Mouse (Mus musculus): Measurements from ENCODE around the gene 1700042G07Rik. TPM values are rescaled to one million over a fixed set of nuclear protein-coding genes. Genes with fewer than 3 reads are reported as not detected.

1700042G07Rik gene
- total RNA-seq, 2 experiments from 2014 or later = not detected

DNA sequence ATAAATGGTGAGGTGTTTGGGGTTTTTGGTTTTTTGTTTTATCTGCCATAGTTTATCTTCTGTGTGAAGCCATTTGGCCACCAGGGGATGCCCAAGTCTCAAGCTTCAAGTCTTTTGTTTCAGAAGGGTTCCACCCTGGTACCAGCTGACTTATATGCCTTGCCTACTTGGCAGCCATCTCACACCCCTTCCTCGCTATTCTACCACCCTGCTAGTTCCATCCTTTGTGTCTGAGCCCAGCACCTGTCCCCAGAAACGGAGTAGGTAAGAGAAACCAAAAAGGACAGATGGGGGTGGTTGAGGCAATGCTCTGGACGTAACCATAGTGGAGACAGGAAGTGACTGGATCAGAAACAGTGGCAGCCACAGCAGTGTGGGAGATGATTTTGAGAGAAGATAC lies 13.3 kb upstream of the 1700042G07Rik start:
- ATAC-seq (replicated peaks; ENCODE audit: low FRiP score, poor library complexity, severe bottlenecking) = no peak

DNA sequence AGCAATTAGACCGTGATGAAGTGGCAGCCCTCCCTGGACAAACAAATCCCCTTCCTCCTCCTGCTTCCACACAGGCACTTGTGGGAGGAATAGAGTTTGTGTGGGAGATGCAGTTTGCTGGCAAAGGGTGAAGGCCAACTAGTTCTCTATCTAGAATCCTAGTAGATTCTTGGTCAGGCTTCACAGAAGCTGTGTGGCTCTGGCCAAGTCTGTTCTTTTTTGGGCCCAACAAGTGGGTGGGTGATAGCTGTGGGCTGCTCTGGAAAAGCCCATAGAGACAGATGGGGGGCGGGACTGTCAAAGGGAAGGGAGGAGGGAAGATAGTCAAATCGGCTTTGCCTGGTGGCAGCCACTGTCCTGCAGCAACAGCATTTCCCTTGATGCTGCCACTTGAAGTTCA lies 12.4 kb upstream of the 1700042G07Rik start:
- ATAC-seq (replicated peaks; ENCODE audit: low FRiP score, poor library complexity, severe bottlenecking) = no peak

DNA sequence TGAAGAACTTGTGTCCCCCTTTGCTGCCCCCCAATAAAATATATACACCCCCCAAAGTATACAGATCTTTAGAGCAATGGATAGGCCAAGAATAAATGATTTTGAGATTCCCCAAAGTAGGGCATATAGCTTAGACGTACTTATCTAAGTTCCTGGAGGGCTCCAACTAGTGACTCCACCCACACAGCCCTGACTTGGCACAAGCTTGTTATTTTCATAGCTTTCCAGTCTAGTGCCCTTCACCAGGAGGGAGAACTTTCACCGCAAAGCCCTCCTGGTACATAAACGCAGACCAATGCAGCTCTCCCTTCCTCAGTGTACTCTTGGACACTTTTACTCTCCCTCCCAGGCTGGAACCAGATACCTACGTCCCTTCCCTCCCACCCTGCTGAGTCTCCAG lies 11.0 kb upstream of the 1700042G07Rik start:
- 0 out of 2 replicates have a peak, but pooled peaks have one; percentile 56 for ATAC-seq (replicated peaks; ENCODE audit: low FRiP score, poor library complexity, severe bottlenecking)

DNA sequence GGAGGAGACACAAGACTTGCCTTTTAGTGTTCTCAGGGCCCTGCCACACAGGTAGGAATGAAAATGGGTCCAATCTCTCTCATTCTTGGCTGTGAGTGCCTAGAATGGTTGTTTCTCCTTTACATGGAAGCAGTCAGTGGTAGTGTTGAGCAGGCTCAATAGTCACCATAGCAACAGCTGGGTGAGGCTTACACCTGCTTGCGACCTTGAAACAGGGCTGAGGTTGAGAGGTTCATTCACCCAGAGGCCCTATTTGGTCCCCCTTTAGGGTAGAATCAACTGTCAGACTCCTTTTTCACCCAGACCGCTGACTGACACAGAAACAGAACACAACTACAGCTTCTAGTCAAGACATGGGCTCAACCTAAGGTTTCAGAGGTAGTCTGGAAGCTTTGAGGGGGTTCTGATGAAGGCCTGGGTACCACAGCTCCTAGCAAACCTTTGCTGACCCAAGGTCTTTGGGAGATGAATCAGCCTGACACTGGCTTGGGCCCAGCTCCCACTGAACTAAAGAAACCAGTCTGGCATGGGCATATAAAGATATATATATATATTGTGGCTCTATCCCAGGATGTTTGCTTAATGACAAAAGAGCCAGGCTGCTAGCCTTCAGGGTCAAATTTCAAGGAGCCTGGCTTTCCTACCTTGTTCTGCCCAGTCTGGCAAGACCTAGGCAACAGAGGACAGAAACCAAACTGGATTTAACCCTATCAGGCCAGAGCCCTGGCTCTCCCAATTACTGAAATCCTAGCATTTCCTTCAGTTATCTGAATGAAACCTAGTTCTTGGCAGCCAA lies 8.2 kb upstream of the 1700042G07Rik start:
- ATAC-seq (replicated peaks; ENCODE audit: low FRiP score, poor library complexity, severe bottlenecking) = no peak

DNA sequence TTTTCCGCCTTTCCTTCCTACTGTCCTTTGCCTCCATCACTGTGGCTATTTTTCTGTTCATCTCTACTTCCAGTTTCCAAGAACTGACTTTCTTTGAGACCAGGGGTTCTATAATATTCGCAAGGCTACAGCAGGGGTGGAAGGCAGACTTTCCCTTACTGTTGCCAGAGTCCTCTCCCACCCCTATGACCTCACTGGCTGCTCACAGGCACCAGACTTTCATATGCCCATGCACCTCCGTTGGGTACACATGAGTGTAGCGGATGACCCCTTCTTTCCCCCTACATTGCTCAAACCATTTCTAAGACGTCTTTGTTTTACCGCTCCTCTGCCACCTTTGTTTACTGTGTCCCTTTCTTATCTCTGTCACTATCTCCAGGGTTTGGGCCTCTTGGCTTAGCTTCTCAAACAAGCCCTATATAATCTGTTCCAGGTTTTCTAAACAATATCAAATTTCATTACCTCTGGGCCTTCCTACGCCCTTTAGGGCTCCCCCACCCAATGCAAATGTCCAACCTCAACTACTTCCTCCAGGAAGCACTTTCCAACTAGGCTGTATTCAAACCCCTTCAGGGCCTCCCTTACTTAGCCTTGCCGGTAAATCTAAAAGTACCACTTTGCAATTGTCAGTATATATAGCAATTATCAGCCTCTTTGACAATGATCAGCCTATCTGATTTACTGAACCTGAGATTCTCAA lies 7.3 kb upstream of the 1700042G07Rik start:
- ATAC-seq (replicated peaks; ENCODE audit: low FRiP score, poor library complexity, severe bottlenecking) = no peak

DNA sequence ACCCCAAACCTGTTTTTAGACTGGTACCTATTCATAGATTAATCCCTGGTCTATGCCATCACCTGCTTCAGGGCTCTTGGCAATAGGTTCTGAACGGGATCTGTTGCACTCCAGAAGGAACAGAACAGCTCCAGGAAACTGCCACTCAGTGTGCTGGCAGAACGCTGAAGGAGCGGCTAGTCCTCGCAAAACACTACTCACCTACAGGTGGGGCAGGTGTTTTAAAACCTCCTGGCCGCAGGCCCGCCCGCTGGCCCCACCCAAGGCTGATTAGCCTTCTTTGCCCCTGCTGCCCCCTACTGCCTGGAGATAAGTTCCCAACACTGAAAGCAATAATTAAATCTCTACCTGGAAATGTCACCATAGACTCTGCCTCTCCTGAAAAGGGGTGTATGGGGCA lies 5.8 kb upstream of the 1700042G07Rik start, which contains the start of gene Tspan1:
Tspan1 (minus strand) TSS at position 198 of the 400 bp plus-strand sequence.
- no peak for ATAC-seq (replicated peaks; ENCODE audit: low FRiP score, poor library complexity, severe bottlenecking)

DNA sequence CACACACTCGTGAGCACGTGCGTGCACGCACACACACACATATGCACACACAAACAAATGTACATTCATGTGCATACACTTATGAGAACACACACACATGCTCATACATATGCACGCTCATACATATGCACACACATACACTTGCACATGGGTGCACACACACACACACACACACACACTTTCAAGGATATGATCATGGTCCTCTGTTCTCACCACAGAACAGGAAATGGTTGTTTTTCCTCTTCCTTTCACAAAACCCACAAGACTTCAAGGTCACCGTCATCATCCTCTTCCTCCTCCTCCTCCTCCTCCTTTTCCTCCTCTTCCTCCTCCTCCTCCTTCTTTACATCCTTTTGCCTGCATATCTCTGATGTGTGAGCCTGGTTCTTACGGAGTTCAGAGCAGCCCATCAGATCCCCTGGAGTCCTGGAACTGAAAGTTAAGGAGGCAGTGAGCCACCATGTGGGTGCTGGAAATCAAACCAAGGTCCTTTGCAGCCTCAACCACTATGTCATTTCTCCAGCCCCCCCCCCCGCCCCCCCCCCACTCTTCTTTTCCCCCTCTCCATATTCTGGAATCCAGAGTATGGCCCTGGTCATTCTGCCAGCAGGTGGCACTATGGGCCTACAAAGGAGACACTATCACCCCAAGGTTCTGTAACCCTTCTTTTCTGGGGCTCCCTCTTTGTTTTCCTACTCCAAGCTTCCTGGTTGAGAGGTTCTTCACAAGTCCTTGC lies 4.4 kb upstream of the 1700042G07Rik start:
- ATAC-seq (replicated peaks; ENCODE audit: low FRiP score, poor library complexity, severe bottlenecking) = peak; percentile 50; the same call in 1 of the 2 replicates

DNA sequence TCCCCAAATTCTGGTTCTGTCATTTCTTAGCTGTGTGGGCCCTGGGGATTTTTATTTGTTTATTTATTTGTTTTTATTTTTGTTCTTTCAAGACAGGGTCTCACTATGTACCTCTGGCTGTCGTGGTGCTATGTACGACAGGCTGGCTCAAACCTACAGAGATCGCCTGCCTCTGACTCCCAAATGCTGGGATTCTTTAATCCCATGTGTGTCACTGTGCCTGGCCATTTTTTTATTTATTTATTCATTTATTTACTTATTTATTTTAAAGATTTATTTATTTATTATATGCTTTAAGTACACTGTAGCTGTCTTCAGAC lies 3.9 kb upstream of the 1700042G07Rik start:
- ATAC-seq (replicated peaks; ENCODE audit: low FRiP score, poor library complexity, severe bottlenecking) = no peak

DNA sequence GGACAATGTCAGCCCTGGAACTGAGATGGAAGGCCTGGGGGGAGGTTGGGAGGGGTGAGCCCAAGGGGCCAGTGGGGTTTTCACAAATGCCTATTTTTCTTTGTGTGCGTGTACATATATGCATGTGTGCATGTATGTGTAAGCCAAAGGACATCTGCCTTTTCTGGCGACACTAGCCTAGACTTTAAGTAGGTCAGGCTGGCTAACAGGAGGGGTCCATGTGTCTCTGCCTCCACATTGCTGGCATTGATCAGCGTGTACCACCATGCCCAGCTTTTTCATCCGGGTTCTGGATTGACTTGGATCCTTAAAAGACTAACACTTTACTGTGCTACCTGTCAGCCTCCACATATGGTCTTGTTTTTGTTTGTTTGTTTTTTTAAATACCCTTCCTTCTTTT lies 580 bp downstream of the 1700042G07Rik start:
- no peak for ATAC-seq (replicated peaks; ENCODE audit: low FRiP score, poor library complexity, severe bottlenecking)

DNA sequence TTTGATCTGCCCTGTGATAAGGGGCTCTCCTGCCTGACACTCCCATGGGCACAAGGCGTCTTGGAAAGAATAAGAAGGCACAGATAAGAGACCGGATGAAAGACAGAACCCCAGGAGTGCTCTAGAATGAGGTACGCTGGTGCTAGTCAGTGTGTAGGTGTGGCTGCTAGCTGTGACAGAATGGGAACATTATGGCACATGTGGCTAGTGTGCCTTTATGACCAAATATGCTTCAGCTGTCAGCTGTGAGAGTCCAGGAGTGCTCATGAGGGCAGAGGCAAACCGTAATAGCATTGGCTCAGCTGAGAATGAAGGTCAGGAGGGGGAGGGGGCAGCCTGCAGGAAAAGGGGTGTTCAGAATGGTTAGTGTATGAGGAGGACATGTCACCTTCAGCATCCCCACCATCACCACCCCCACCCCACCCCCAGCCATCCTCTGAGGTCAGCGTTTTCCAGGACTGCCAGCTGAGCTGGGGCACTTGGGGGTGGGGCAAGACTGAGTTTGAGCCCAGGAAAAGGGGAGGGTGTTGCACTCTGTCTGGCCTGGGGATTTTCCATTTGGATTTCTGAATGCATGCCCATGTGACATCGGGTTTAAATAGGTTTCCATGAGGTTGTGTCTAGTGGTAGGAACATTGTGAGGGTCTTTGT lies 1.4 kb downstream of the 1700042G07Rik start:
- no peak for ATAC-seq (replicated peaks; ENCODE audit: low FRiP score, poor library complexity, severe bottlenecking)

DNA sequence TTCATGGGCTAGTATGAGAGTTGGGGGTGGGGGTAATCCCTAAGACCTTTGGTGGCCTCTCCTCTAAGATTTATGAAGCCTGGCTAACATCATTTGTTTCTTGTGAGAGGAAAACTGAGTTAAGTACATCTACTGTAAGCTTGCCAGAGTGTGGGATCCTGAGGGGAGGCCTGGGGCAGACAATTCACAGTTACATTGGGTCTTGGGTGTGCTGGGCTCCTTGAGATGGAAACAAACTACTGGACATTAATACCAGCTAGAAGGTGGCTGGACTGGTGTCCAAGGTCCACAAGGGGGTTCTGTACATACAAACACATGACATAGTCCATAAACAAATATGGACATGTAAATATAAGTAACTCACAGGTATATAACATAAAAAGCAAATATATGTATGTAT lies 2.0 kb downstream of the 1700042G07Rik start:
- ATAC-seq (replicated peaks; ENCODE audit: low FRiP score, poor library complexity, severe bottlenecking) = no peak

DNA sequence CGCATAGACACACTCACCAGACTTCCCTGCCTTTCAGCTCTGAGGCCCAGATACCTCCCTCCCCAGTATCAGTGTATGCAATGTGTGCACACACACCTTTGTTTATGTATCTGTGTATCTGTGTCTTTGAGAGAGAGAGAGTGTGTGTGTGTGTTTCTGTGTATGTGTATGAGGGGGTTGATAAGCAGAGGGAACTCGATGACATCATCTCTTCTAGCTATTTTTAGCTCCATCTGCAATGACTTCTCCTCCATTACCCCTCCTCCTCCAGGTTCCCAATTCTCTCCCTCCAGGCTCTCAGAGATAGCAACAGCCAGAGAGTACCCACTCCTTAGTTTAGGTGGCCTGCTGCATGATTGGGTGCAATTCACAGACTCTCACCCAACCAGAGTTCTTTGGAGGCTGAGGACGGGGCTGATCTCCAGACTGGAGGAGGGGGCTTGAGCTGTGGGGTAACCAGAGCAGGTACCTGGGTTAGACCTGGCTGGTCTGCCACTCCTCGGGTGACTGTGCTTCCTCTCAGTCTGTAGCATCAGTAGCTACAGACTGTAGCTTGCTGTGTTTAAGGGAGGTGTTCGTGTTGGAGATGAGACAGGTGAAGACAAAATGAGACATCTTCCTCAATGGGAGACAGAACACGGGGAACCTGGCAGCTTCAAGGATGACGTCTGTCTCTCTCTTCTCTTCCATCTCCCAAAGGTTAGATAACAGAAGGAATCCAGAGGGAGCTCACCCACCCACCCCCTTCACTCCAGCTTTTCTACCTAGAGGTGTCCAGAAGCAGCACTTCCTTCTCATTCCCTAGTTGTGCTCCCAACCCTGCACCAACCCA lies 2.8 kb downstream of the 1700042G07Rik start:
- 0 out of 2 replicates have a peak, but pooled peaks have one; percentile 16 for ATAC-seq (replicated peaks; ENCODE audit: low FRiP score, poor library complexity, severe bottlenecking)

DNA sequence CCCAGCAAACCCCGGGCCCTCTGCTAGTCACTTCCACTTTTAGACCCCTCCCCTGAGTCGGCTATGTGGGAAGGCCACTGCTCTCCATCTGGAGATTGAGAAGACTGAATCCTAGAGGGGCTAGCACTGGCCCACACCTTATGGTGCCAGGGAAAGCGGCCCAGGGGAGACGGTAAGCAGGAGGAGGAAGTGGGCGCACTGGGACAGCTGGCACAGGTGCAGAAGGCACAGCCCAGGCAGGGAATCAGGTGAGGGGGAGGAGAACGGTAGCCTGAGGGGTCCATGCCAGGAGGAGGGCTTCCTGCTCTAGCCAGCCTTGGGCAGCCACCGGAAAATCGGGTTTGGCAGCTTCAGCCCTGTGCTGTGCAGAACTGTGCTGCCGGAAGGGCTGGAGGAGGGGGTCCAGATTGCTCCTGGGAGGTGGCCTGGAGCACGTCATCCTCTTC lies 3.4 kb downstream of the 1700042G07Rik start:
- ATAC-seq (replicated peaks; ENCODE audit: low FRiP score, poor library complexity, severe bottlenecking) = 0 out of 2 replicates have a peak, but pooled peaks have one; percentile 27

DNA sequence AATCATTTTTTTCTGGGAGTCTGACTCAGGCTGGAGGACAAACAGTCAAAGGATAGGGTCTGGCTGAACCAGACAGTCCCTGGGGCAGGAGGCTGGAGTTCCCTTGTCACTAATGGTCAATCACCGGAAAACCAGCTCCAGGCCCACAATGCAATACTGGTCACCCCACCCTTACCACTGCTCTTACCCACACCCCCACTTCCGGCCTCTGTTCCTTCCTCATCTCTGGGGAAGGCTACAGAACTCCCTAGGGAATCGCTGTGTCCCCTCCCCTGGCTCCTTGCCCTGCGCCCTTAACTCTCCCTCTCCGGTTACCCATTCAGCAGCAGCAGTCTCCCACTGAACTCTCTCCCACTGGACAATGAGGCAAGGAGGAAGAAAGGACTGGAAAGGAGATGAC lies 4.0 kb downstream of the 1700042G07Rik start:
- ATAC-seq (replicated peaks; ENCODE audit: low FRiP score, poor library complexity, severe bottlenecking) = no peak

DNA sequence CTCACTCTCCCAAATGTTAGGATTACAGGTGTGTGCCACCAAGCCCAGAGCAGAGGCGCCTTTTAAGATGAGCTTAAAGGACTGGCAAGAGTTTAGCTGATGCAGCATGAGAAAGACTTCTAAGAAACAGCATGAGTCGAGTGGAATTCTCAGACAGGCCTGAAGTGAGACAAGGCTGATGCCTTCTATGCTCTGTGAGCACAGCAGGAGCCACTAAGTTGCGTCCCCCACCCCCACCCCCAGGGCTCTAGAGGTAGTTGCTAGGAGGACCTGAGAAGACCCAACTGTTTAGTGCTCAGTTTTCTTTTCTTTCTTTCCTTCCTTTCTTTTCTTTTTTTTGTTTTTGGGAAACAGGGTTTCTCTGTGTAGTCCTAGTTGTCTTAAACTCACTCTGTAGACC lies 8.9 kb downstream of the 1700042G07Rik start:
- ATAC-seq (replicated peaks; ENCODE audit: low FRiP score, poor library complexity, severe bottlenecking) = no peak

DNA sequence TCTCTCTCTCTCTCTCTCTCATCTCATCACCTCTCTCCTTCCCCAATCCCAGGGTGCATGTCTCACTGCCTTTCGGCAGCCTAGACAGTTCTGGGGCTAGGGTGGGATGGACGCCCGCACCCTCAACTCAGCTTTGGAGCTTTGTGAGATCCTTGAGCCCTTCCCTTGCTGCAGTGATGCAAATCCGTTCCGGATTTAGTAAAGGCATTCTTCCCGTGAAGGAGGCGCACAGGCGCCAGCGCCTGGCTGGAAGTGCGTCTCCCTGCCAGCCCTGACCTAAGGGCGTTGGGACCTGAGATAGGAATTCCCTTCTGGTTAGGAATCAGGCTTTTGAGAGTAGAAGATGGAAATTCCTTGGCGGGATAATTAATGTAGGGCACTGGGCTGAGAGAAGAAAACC lies 9.6 kb downstream of the 1700042G07Rik start:
- no peak for ATAC-seq (replicated peaks; ENCODE audit: low FRiP score, poor library complexity, severe bottlenecking)

DNA sequence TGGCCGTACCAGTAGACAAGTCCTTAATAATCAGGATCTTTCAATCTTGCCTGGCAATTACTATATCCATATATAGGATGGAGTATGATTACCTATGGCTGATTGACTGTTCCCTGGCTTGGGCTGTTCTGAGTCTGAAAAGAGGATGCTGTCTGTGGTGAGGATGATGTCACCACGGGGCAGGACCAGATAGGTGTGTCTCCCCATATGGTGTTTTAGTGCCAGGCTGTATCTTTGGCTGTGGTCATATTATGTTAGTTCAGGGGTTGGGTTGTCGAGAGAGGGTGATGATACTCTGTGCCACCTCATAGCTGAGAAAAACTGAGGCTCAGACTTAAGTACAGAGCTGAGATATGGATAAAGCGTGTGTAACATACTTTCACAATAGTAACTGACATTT lies 11.9 kb downstream of the 1700042G07Rik start:
- no peak for ATAC-seq (replicated peaks; ENCODE audit: low FRiP score, poor library complexity, severe bottlenecking)

DNA sequence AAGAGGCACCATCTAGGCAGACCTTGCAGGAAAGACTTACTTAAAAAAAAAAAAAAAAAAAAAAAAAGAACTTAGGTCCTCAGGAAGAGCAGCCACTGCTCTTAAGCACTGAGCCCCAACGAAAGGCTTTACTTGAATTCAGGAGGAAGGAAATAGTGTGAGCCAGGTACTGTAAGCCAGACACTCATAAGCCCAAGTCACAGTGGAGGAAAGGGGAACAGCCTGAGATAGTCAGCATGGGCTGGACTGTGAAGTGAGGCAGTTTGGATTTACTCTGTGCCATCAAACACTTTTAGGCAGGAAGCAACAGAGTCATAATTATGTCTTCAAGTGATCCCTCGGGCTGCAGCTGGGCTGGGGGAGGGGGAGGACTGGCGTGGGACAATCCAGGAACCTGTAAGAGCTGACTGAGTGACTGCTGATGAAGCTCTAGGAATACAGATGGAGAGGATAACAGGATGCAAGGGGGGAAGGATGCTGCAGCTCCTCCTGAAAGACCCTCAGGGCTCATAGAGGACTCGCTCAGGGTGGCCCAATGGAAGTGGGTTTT lies 19.2 kb downstream of the 1700042G07Rik start:
- no peak for ATAC-seq (replicated peaks; ENCODE audit: low FRiP score, poor library complexity, severe bottlenecking)
